Mouse (Mus musculus): ENCODE data around the gene Col23a1.
A peak's percentile ranks its signal among the peaks of the same experiment; 100 is the strongest.

DNA sequence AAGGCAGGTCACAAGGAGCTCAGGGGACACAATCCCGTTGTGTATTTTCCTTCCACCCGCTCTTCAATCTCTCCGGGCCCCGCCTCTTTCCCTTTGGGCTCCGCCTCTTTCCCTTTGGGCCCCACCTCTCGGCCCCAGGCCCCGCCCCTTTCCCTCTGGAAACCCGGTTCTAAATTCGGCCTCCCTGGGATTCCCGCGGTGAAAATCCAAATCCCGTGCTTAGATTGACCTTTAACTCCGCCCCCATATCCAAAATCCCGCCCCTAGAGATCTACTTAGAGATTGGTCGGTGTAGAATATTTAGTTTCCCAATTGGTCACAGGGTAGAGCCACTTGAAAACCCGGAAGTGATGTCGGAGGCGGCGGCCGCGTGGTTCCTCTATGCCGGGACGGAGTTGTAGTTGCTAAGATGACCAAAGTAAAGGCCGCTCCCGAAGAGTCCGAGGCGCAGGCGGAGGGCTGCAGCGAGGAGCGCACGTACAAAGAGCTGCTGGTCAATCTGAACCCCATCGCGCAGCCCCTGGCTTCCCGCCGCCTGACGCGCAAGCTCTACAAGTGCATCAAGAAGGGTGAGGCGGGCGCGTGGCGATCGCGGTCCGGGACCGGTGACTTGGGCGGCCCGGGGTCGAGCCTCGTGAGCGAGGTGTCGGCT lies 329.8 kb downstream of the Col23a1 start, which contains the start of gene Nhp2:
- TF ChIP-seq POLR2A (IDR thresholded peaks at IDR 0.05; ENCODE audit: borderline replicate concordance, insufficient read depth, low read length) (peak; percentile 28; the same call in 1 of the 2 replicates), CTCF (IDR thresholded peaks at IDR 0.05; ENCODE audit: borderline replicate concordance, insufficient read depth, low read depth, low read length) (no peak)
